Comparison of ENCODE assay signal across 22 mouse cellular contexts in the genomic region with DNA sequence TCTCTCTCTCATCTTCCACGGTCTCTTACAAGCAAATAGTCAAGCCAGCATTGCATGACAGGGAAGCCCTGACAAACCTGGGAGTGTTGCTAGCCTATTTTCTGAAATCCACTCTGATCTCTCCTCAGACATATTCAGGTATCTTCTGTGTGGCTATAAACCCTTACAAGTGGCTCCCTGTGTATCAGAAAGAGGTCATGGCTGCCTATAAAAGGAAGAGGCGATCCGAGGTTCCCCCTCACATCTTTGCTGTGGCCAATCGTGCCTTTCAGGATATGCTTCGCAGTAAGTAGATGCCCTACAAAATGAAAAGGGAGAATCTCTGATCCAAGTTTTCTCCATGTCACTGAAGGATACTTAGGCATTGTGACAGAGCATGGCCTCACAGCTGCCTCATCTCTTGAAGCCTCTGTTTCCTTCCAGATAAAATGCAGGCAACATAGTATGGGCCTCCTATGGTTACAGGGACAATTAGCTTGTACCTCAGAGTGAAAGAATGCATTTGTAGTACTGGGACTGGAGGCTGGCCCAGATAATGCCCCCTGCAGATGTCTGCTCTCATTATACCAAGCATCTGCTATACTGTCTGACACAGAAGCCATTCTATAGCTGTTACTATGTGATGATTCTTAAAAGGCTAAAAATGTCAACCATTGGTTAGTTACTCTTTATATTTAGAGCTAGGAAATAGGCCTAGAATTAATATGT. TPM values are rescaled to one million over a fixed set of nuclear protein-coding genes. Genes with fewer than 3 reads are reported as not detected.
DNase-seq lines count a peak whose midpoint lies in the region; ATAC-seq lines count a peak whose summit lies in the region.
"Had no signal": no experiment of that assay in that cellular context is flagged by ENCODE, and none has a peak within 500 bp of the region (broad histone marks: within the 10 kb centered on the region; RNA-seq: fewer than 3 reads in every experiment).

No protein-coding gene starts in this region.

- H3K27me3 ChIP-seq in hindbrain, embryonic 11.5 days (ENCODE audit: control insufficient read depth, insufficient read depth, low read length), result no peaks in the 10 kb centered on the region
- no peaks in the 10 kb centered on the region for H3K27me3 ChIP-seq in hindbrain, embryonic 10.5 days (ENCODE audit: insufficient read depth, poor library complexity, severe bottlenecking)
- no peaks in the 10 kb centered on the region for H3K27me3 ChIP-seq in forebrain, embryonic 13.5 days
- H3K27me3 ChIP-seq in hindbrain, embryonic 16.5 days (replicated peaks; ENCODE audit: control insufficient read depth, insufficient read depth, low read length), result no peaks in the 10 kb centered on the region
- H3K27me3 ChIP-seq: intestine, embryonic 15.5 days; kidney, embryonic 15.5 days had no signal

- ATAC-seq in cerebellum, adult (ENCODE audit: insufficient number of reproducible peaks, low FRiP score, low TSS enrichment), result peak; percentile 20; the same call in 1 of the 2 replicates
- peak; percentile 71; the same call in 1 of the 2 replicates for ATAC-seq in hindbrain, embryonic 11.5 days (ENCODE audit: low FRiP score)
- ATAC-seq in forebrain, embryonic 13.5 days, result peak; percentile 94
- ATAC-seq in hindbrain, embryonic 16.5 days, result peak; percentile 77
- ATAC-seq: CD4-positive, CD25-positive, alpha-beta regulatory T cell, adult 4 months; intestine, embryonic 15.5 days; liver, postnatal 0 days had no signal

- no peak for DNase-seq in cerebellum, adult 8-10 months
- no peak for DNase-seq in hindbrain, embryonic 11.5 days (ENCODE audit: low spot score)
- DNase-seq in hindbrain, embryonic 10.5 days (ENCODE audit: low spot score), result no peak
- DNase-seq in ovary, adult 18-20 months (ENCODE audit: low spot score), result no peak
- no peak for DNase-seq in T-cell, adult 2 months (ENCODE audit: low spot score)
- DNase-seq: adrenal gland, adult 2 months; heart, postnatal 14 days; liver; liver, postnatal 0 days; thymus, adult 18-20 months had no signal

- H3K4me2 ChIP-seq in hindbrain, embryonic 11.5 days (replicated peaks; ENCODE audit: low read depth, low read length), result no peak overlapping the region
- H3K4me2 ChIP-seq in forebrain, embryonic 13.5 days, result no peak overlapping the region
- no peak overlapping the region for H3K4me2 ChIP-seq in hindbrain, embryonic 16.5 days (ENCODE audit: low read length)
- H3K4me2 ChIP-seq: heart, embryonic 11.5 days; intestine, embryonic 15.5 days; kidney, embryonic 15.5 days had no signal

- no peak overlapping the region for H3K27ac ChIP-seq in hindbrain, embryonic 11.5 days (ENCODE audit: low read depth, low read length)
- no peak overlapping the region for H3K27ac ChIP-seq in hindbrain, embryonic 10.5 days
- no peak overlapping the region for H3K27ac ChIP-seq in forebrain, embryonic 13.5 days
- H3K27ac ChIP-seq in hindbrain, embryonic 16.5 days (ENCODE audit: low read depth, low read length), result no peak overlapping the region
- H3K27ac ChIP-seq: intestine, embryonic 15.5 days; kidney, embryonic 15.5 days had no signal

- H3K4me3 ChIP-seq in hindbrain, embryonic 11.5 days (ENCODE audit: low read depth, low read length), result no peak overlapping the region
- H3K4me3 ChIP-seq in hindbrain, embryonic 10.5 days, result no peak overlapping the region
- H3K4me3 ChIP-seq in forebrain, embryonic 13.5 days, result no peak overlapping the region
- no peak overlapping the region for H3K4me3 ChIP-seq in hindbrain, embryonic 16.5 days (ENCODE audit: low read length)
- H3K4me3 ChIP-seq: intestine, embryonic 15.5 days; kidney, embryonic 15.5 days had no signal

- H3K9ac ChIP-seq in hindbrain, embryonic 11.5 days (ENCODE audit: low read depth, low read length), result no peak overlapping the region
- H3K9ac ChIP-seq in forebrain, embryonic 13.5 days, result no peak overlapping the region
- no peak overlapping the region for H3K9ac ChIP-seq in hindbrain, embryonic 16.5 days (ENCODE audit: low read depth, low read length)
- H3K9ac ChIP-seq: intestine, embryonic 15.5 days; kidney, embryonic 15.5 days; liver, postnatal 0 days had no signal

- no peaks in the 10 kb centered on the region for H3K36me3 ChIP-seq in hindbrain, embryonic 11.5 days (ENCODE audit: control insufficient read depth, insufficient read depth, low read length)
- no peaks in the 10 kb centered on the region for H3K36me3 ChIP-seq in hindbrain, embryonic 10.5 days
- no peaks in the 10 kb centered on the region for H3K36me3 ChIP-seq in forebrain, embryonic 13.5 days (ENCODE audit: poor library complexity, severe bottlenecking)
- no peaks in the 10 kb centered on the region for H3K36me3 ChIP-seq in hindbrain, embryonic 16.5 days (ENCODE audit: control insufficient read depth, insufficient read depth, low read length)
- H3K36me3 ChIP-seq: G1E; intestine, embryonic 15.5 days; kidney, embryonic 15.5 days had no signal

- H3K9me3 ChIP-seq in hindbrain, embryonic 11.5 days (ENCODE audit: control insufficient read depth, low read length), result no peaks in the 10 kb centered on the region
- H3K9me3 ChIP-seq in hindbrain, embryonic 10.5 days, result no peaks in the 10 kb centered on the region
- H3K9me3 ChIP-seq in forebrain, embryonic 13.5 days (replicated peaks), result no peaks in the 10 kb centered on the region
- H3K9me3 ChIP-seq in hindbrain, embryonic 16.5 days (ENCODE audit: control insufficient read depth, low read length), result no peaks in the 10 kb centered on the region
- H3K9me3 ChIP-seq: G1E; intestine, embryonic 15.5 days; kidney, embryonic 15.5 days had no signal

- WGBS in hindbrain, embryonic 11.5 days, result 72% methylated on average over 5 of the region's 5 CpGs
- 67% methylated on average over 5 of the region's 5 CpGs for whole genome bisulfite sequencing in hindbrain, embryonic 10.5 days
- WGBS in forebrain, embryonic 13.5 days, result 64% methylated on average over 5 of the region's 5 CpGs
- WGBS in hindbrain, embryonic 16.5 days, result 54% methylated on average over 5 of the region's 5 CpGs

- no peaks in the 10 kb centered on the region for H3K4me1 ChIP-seq in hindbrain, embryonic 11.5 days (replicated peaks; ENCODE audit: control insufficient read depth, insufficient read depth, low read length)
- H3K4me1 ChIP-seq in hindbrain, embryonic 10.5 days (replicated peaks), result peaks cover 5% of the 10 kb centered on the region; the same call in 1 of the 2 replicates
- no peaks in the 10 kb centered on the region for H3K4me1 ChIP-seq in forebrain, embryonic 13.5 days
- no peaks in the 10 kb centered on the region for H3K4me1 ChIP-seq in hindbrain, embryonic 16.5 days (ENCODE audit: control insufficient read depth, insufficient read depth, low read depth, low read length)
- H3K4me1 ChIP-seq: intestine, embryonic 15.5 days; kidney, embryonic 15.5 days had no signal

RNA-seq across cellular contexts. Expression of a gene that starts 12.1 kb away (rescaled TPM):
- 0.03 TPM in 1 of 2 replicates, not detected in the other for polyA plus RNA-seq in hindbrain, embryonic 11.5 days (2014; fragmentation: Nextera tagmentation; extraction: Ambion mirVana)
- not detected in 2 replicates for polyA plus RNA-seq in hindbrain, embryonic 10.5 days (2016; fragmentation: Nextera tagmentation; extraction: Ambion mirVana)
- polyA plus RNA-seq in forebrain, embryonic 13.5 days (2015; fragmentation: Nextera tagmentation; extraction: Ambion mirVana), result 0.05 and 0.06 TPM in 2 replicates
- polyA plus RNA-seq in hindbrain, embryonic 16.5 days (2015; fragmentation: Nextera tagmentation; extraction: Ambion mirVana), result 0.09 and 0.10 TPM in 2 replicates
- polyA plus RNA-seq: adrenal gland, adult 2 months; embryonic facial prominence, embryonic 11.5 days; G1E; heart, embryonic 11.5 days; intestine, embryonic 15.5 days; kidney, embryonic 15.5 days; large intestine, adult 2 months; liver, postnatal 0 days; neural tube, embryonic 11.5 days; small intestine, adult 2 months had no signal

Comparison
In these comparisons a context has a peak if more than half of its experiments do, and no peak if none do; other contexts are left out.
1. ATAC-seq: peak in every context shown above with its lines; median percentile 94 in forebrain, embryonic 13.5 days; 77 in hindbrain, embryonic 16.5 days; 71 in hindbrain, embryonic 11.5 days; 20 in cerebellum, adult.